Mouse (Mus musculus) liver, embryonic 14.5 days (tissue): Measurements from ENCODE around the gene Gstp2. TPM values are rescaled to one million over a fixed set of nuclear protein-coding genes. Genes with fewer than 3 reads are reported as not detected.

Experiments
- ATAC-seq: fragments of 200-750 bp; cut with Nextera tagmentation; 2 replicates; pipeline ENCODE4 v1.8.0; 2017; ENCODE audit warnings: moderate number of reproducible peaks, mild to moderate bottlenecking, moderate library complexity; ENCODE audit not compliant: insufficient read depth
- DNase-seq, 3 experiments: peaks; one replicate each; pipeline ENCODE4 v3.0.0-alpha.2; 2012 to 2013; ENCODE audit warnings: low read depth in 3 of 3, low spot score in 3 of 3
- H3K27ac ChIP-seq: fragments of 300-500 bp; sonication (generic); 2 replicates; pipeline ENCODE4 v1.5.1; 2014; ENCODE audit warnings: moderate library complexity, mild to moderate bottlenecking, control low read depth, inconsistent platforms
- H3K27me3 ChIP-seq: fragments of 300-500 bp; sonication (generic); 2 replicates; pipeline ENCODE4 v1.6.1; 2014; ENCODE audit warnings: mild to moderate bottlenecking, low read length, moderate library complexity; ENCODE audit not compliant: control insufficient read depth, insufficient read depth
- H3K36me3 ChIP-seq: fragments of 300-500 bp; sonication (generic); replicated peaks from 2 replicates; pipeline ENCODE4 v1.6.1; 2014; ENCODE audit warnings: low read depth; ENCODE audit not compliant: control insufficient read depth, insufficient read depth
- H3K4me1 ChIP-seq, 2 experiments: fragments of 200-500 bp in 1 of 2; fragments of 300-500 bp in 1 of 2; sonication (generic) in 1 of 2; replicated peaks; 2 replicates each; pipeline ENCODE4 v1.6.1; 2012 to 2014; ENCODE audit warnings: antibody characterized with exemption in 1 of 2, inconsistent platforms in 1 of 2, low read length in 1 of 2; ENCODE audit not compliant: control insufficient read depth in 2 of 2, insufficient read depth in 2 of 2
- H3K4me2 ChIP-seq: fragments of 300-500 bp; sonication (generic); 2 replicates; pipeline ENCODE4 v1.6.1; 2014; ENCODE audit warnings: low read depth, mild to moderate bottlenecking, control low read depth, moderate library complexity
- H3K4me3 ChIP-seq, 2 experiments: fragments of 200-500 bp in 1 of 2; fragments of 300-500 bp in 1 of 2; sonication (generic) in 1 of 2; 2 replicates each; pipeline ENCODE4 v1.5.1; 2012 to 2014; ENCODE audit warnings: low read depth in 2 of 2, low read length in 2 of 2, mild to moderate bottlenecking in 2 of 2, control low read depth in 1 of 2, inconsistent platforms in 1 of 2, moderate library complexity in 1 of 2; ENCODE audit not compliant: insufficient read depth in 1 of 2
- H3K9ac ChIP-seq: fragments of 300-500 bp; sonication (generic); replicated peaks from 2 replicates; pipeline ENCODE4 v1.6.1; 2014; ENCODE audit warnings: mild to moderate bottlenecking, control low read depth, moderate library complexity
- H3K9me3 ChIP-seq: fragments of 300-500 bp; sonication (generic); 2 replicates; pipeline ENCODE4 v1.6.1; 2016; ENCODE audit warnings: low read length, mixed read lengths; ENCODE audit not compliant: control insufficient read depth
- CTCF ChIP-seq: IDR thresholded peaks from 2 replicates; pipeline ENCODE4 v1.5.1; 2016; ENCODE audit warnings: antibody characterized with exemption, low read depth, control low read depth
- EP300 ChIP-seq: IDR thresholded peaks from 2 replicates; pipeline ENCODE4 v1.6.1; 2016; ENCODE audit warnings: antibody characterized with exemption, low read depth
- WGBS: fragments of 180-500 bp; shearing (Covaris S2); extraction: QIAGEN DNeasy Blood & Tissue Kit; methylation state at CpG from one replicate; pipeline ENCODE4 v1.1.7; 2014; ENCODE audit not compliant: insufficient replicate concordance; 5-methylcytosine and 5-hydroxymethylcytosine counted together
- polyA plus RNA-seq, 2 experiments: library from polyadenylated mRNA; depleted of rRNA in 1 of 2; stranded (reverse) in 1 of 2; unstranded in 1 of 2; fragments of >200 nt; fragmentation: Nextera tagmentation in 1 of 2; extraction: Ambion mirVana in 1 of 2; gene quantifications; 2 replicates each; pipeline versions ENCODE4 v1.2.1 to v1.2.3; 2012 to 2014

The Gstp2 gene
- polyA plus RNA-seq, 2 experiments = 6.9 to 7.9 TPM

DNA sequence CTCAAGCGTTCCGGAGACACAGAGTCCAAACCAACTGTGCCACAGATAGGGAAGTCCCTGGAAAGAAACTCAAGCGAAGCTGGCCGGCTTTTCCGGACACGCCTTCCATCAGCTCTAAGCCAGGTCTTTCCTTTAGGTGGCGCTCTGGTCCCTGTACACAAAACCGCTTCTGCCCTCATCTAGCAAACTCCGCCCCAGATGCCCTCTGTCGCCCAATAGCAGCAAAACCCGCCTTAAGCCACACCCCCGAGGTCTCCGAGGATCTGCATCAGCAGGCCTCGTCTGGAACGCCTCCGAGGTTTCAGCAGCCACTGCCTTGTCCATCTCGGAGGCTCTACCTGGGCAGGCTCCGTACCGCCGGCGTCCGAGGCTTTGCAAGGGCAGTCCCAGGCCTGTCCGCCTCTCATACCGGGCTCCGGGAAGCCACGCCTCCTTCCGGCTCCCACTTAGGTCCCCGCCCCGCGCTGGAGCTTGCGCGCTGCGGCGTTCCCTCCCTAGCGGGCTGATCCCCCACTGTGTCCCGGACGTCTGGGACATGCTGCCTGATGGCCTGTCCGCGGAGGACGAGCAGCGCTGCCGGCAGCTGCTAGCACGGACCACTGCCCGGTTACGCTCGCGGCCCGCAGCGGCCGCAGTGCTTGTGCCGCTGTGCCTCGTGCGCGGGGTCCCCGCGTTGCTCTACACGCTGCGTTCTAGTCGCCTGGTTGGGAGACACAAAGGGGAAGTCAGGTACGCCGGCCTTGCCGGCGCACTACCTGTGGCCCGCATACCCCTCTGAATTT lies 45.5 kb downstream of the Gstp2 start, which contains the start of the genes Nudt8 and Gm49405:
TSS of gene Nudt8 (plus strand) at position 462 of the 782 bp plus-strand sequence.
TSS of gene Gm49405 (plus strand) at position 508 of the 782 bp plus-strand sequence.
- Histone ChIP-seq H3K4me2 (peak within 1 kb of the TSS; percentile 72), H3K4me3 (peak within 1 kb of the TSS; percentile 70 to 75), H3K27ac (peak within 1 kb of the TSS; percentile 82), H3K9ac (peak within 1 kb of the TSS; percentile 77), H3K9me3 (no peaks in the 10 kb centered on the region), H3K4me1 (peaks cover 2 to 10% of the 10 kb centered on the region in 2 experiments; a peak in 2 of 4 replicates), H3K36me3 (no peaks in the 10 kb centered on the region), H3K27me3 (no peaks in the 10 kb centered on the region)
- DNase-seq = peak; percentile 95 to 96 (median 96)
- under 1% methylated on average over 64 of the region's 64 CpGs for WGBS
- ATAC-seq = peak; percentile 90
- TF ChIP-seq EP300 (no peak), CTCF (peak; percentile 92)

DNA sequence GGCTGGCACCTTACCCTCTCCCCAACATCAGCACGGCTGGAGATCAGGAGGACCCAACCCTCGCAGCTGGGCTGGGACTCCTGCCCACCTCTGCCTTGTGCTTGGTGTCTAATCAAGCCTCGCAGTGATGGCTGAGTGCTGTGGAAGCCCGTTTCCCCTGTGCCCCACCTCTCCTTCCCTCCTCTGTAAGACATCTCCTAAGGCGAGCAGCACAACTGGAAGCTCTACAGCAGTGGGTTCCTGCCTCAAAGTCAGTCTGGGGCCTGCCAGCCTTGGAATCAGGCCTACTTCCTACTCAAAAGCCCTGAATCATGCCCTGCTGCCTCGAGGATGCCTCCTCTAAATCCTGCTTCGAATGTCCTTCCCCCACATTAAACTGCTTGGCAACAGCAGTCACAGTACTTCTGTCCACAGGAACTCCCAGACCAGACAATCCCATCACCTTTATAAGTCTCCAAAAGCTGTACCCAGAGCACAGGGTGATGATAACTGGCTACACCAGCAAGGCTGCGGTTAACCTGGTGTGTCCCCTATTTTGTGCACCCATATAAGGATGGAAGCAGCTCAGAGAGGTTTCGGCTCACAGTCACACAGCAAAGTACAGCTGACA lies 46.6 kb downstream of the Gstp2 start:
- 61% methylated on average over 9 of the region's 9 CpGs for WGBS
- TF ChIP-seq CTCF (no peak), EP300 (no peak)
- Histone ChIP-seq H3K27me3 (no peaks in the 10 kb centered on the region), H3K4me1 (peaks cover 2 to 10% of the 10 kb centered on the region in 2 experiments; a peak in 2 of 4 replicates), H3K4me3 (no peak overlapping the region; a peak in 2 of 4 replicates), H3K9ac (no peak overlapping the region; the same call in 1 of the 2 replicates), H3K4me2 (peak overlapping the region; percentile 72), H3K36me3 (no peaks in the 10 kb centered on the region), H3K9me3 (no peaks in the 10 kb centered on the region), H3K27ac (no peak overlapping the region)
- ATAC-seq (no peak), DNase-seq (no peak)

GRCm38 (mm10) chr19:3998335-3998734 lies 47.5 kb downstream of the Gstp2 start:
- ATAC-seq (no peak), DNase-seq (no peak)
- Histone ChIP-seq H3K9ac (no peak overlapping the region), H3K9me3 (no peaks in the 10 kb centered on the region), H3K27ac (no peak overlapping the region), H3K36me3 (no peaks in the 10 kb centered on the region), H3K4me1 (peaks cover 2 to 12% of the 10 kb centered on the region in 2 experiments; a peak in 2 of 4 replicates), H3K4me3 (no peak overlapping the region), H3K4me2 (no peak overlapping the region), H3K27me3 (no peaks in the 10 kb centered on the region)
- TF ChIP-seq CTCF = no peak
- no peak for TF ChIP-seq EP300
- 59% methylated on average over 8 of the region's 8 CpGs for WGBS

GRCm38 (mm10) chr19:3997231-3997630 lies 48.6 kb downstream of the Gstp2 start:
- peaks cover 2 to 12% of the 10 kb centered on the region in 2 experiments; a peak in 2 of 4 replicates for H3K4me1 ChIP-seq
- no peak for DNase-seq
- ATAC-seq = no peak
- H3K9ac ChIP-seq = no peak overlapping the region
- no peak overlapping the region for H3K4me2 ChIP-seq
- H3K27me3 ChIP-seq = no peaks in the 10 kb centered on the region
- no peak overlapping the region for H3K4me3 ChIP-seq
- no peaks in the 10 kb centered on the region for H3K36me3 ChIP-seq
- H3K9me3 ChIP-seq = no peaks in the 10 kb centered on the region
- TF ChIP-seq EP300 (no peak), CTCF (no peak)
- 58% methylated on average over 8 of the region's 8 CpGs for WGBS
- H3K27ac ChIP-seq = no peak overlapping the region

DNA sequence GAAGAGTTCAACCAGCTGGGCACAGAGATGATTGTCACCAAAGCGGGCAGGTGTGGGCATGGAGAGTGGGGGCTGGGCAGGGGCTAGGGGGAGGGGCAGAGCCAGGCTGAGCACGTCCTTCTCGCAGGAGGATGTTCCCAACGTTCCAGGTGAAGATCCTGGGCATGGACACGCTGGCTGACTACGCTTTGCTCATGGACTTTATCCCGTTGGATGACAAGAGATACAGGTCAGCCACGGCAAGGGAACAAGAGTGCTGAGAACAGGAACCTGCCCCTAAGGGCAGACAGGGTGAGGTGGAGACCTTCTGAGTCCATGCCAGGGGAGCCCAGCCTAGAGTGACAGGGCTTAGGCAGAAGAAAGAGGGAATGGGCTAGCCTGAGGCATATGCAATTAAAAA lies 49.1 kb downstream of the Gstp2 start:
- WGBS = 60% methylated on average over 8 of the region's 8 CpGs
- no peak for TF ChIP-seq CTCF
- no peak for TF ChIP-seq EP300
- Histone ChIP-seq H3K36me3 (no peaks in the 10 kb centered on the region), H3K4me2 (no peak overlapping the region), H3K27ac (no peak overlapping the region), H3K4me3 (no peak overlapping the region), H3K9me3 (no peaks in the 10 kb centered on the region), H3K4me1 (peaks cover 2 to 12% of the 10 kb centered on the region in 2 experiments; a peak in 2 of 4 replicates), H3K9ac (no peak overlapping the region), H3K27me3 (no peaks in the 10 kb centered on the region)
- ATAC-seq (no peak), DNase-seq (no peak)
